In genomic region chr12:68997259-68997658, GRCm38 (mm10) we compare ENCODE assay signal across 14 mouse cellular contexts.
DNase-seq lines count a peak whose midpoint lies in the region; ATAC-seq and TF ChIP-seq lines count a peak whose summit lies in the region.
"Had no signal": no experiment of that assay in that cellular context is flagged by ENCODE, and none has a peak within 500 bp of the region (broad histone marks: within the 10 kb centered on the region; RNA-seq: fewer than 3 reads in every experiment).

No protein-coding gene starts in this region.

- no peaks in the 10 kb centered on the region for H3K9me3 ChIP-seq in forebrain, embryonic 13.5 days (replicated peaks)
- no peaks in the 10 kb centered on the region for H3K9me3 ChIP-seq in forebrain, embryonic 11.5 days (ENCODE audit: control insufficient read depth, low read length)
- no peaks in the 10 kb centered on the region for H3K9me3 ChIP-seq in forebrain, postnatal 0 days (ENCODE audit: low read length)
- H3K9me3 ChIP-seq in heart, embryonic 12.5 days (replicated peaks) = no peaks in the 10 kb centered on the region
- H3K9me3 ChIP-seq: embryonic facial prominence, embryonic 13.5 days had no signal

- WGBS in forebrain, embryonic 13.5 days = 59% methylated on average over 6 of the region's 6 CpGs
- 77% methylated on average over 6 of the region's 6 CpGs for WGBS in forebrain, embryonic 11.5 days
- WGBS in forebrain, postnatal 0 days = 40% methylated on average over 6 of the region's 6 CpGs
- WGBS in cerebellum, adult 2 months = 62% methylated on average over 6 of the region's 6 CpGs
- WGBS in heart, embryonic 12.5 days = 76% methylated on average over 6 of the region's 6 CpGs

- no peaks in the 10 kb centered on the region for H3K27me3 ChIP-seq in forebrain, embryonic 13.5 days
- H3K27me3 ChIP-seq in forebrain, embryonic 11.5 days (ENCODE audit: control insufficient read depth, insufficient read depth, low read length) = no peaks in the 10 kb centered on the region
- H3K27me3 ChIP-seq in forebrain, postnatal 0 days (ENCODE audit: insufficient read depth, low read length) = no peaks in the 10 kb centered on the region
- H3K27me3 ChIP-seq in cerebellum, adult 2 months (ENCODE audit: control insufficient read depth, insufficient read depth, low read length) = no peaks in the 10 kb centered on the region
- H3K27me3 ChIP-seq in heart, embryonic 12.5 days (replicated peaks) = no peaks in the 10 kb centered on the region
- H3K27me3 ChIP-seq: embryonic facial prominence, embryonic 13.5 days; liver, embryonic 12.5 days had no signal

- H3K4me3 ChIP-seq in forebrain, embryonic 13.5 days = no peak overlapping the region
- H3K4me3 ChIP-seq in forebrain, embryonic 11.5 days (ENCODE audit: low read depth, low read length) = no peak overlapping the region
- peak overlapping the region; percentile 24; the same call in 1 of the 2 replicates for H3K4me3 ChIP-seq in forebrain, postnatal 0 days (ENCODE audit: low read depth, low read length)
- H3K4me3 ChIP-seq in cerebellum, adult 2 months (replicated peaks; ENCODE audit: insufficient read depth, low read depth, low read length) = no peak overlapping the region
- no peak overlapping the region for H3K4me3 ChIP-seq in heart, embryonic 12.5 days
- H3K4me3 ChIP-seq: embryonic facial prominence, embryonic 13.5 days; liver, embryonic 12.5 days had no signal

- no peak for TF ChIP-seq POLR2A in cerebellum, adult 2 months (IDR thresholded peaks at IDR 0.05; ENCODE audit: borderline replicate concordance, insufficient read depth, low read length)

- H3K4me1 ChIP-seq in forebrain, embryonic 13.5 days = no peaks in the 10 kb centered on the region
- no peaks in the 10 kb centered on the region for H3K4me1 ChIP-seq in forebrain, embryonic 11.5 days (replicated peaks; ENCODE audit: control insufficient read depth, insufficient read depth, low read length)
- no peaks in the 10 kb centered on the region for H3K4me1 ChIP-seq in forebrain, postnatal 0 days (ENCODE audit: insufficient read depth)
- H3K4me1 ChIP-seq in cerebellum, adult 2 months (ENCODE audit: control insufficient read depth, insufficient read depth, low read length) = no peaks in the 10 kb centered on the region
- no peaks in the 10 kb centered on the region for H3K4me1 ChIP-seq in heart, embryonic 12.5 days (replicated peaks)
- H3K4me1 ChIP-seq: embryonic facial prominence, embryonic 13.5 days; liver, embryonic 12.5 days had no signal

- no peak for TF ChIP-seq CTCF in forebrain, postnatal 0 days (IDR thresholded peaks at IDR 0.05; ENCODE audit: low read depth)
- no peak for TF ChIP-seq CTCF in cerebellum, adult 2 months (IDR thresholded peaks at IDR 0.05; ENCODE audit: borderline replicate concordance, insufficient read depth, low read depth, low read length)

- no peak overlapping the region for H3K9ac ChIP-seq in forebrain, embryonic 13.5 days
- H3K9ac ChIP-seq in forebrain, embryonic 11.5 days (ENCODE audit: low read length) = no peak overlapping the region
- 0 out of 2 replicates have a peak overlapping the region, but pooled peaks have one; percentile 18 for H3K9ac ChIP-seq in forebrain, postnatal 0 days
- no peak overlapping the region for H3K9ac ChIP-seq in heart, embryonic 12.5 days
- H3K9ac ChIP-seq: embryonic facial prominence, embryonic 13.5 days; liver, embryonic 12.5 days had no signal

- ATAC-seq in forebrain, embryonic 13.5 days = peak; percentile 83
- no peak for ATAC-seq in forebrain, embryonic 11.5 days (replicated peaks; ENCODE audit: low FRiP score)
- ATAC-seq in forebrain, postnatal 0 days = peak; percentile 76
- ATAC-seq in heart, embryonic 12.5 days (ENCODE audit: insufficient number of reproducible peaks, low FRiP score) = no peak
- ATAC-seq: liver, embryonic 12.5 days had no signal

- H3K27ac ChIP-seq in forebrain, embryonic 13.5 days = no peak overlapping the region
- H3K27ac ChIP-seq in forebrain, embryonic 11.5 days (ENCODE audit: low read depth, low read length) = no peak overlapping the region
- peak overlapping the region; percentile 50; the same call in 1 of the 2 replicates for H3K27ac ChIP-seq in forebrain, postnatal 0 days (ENCODE audit: low read depth, low read length)
- H3K27ac ChIP-seq in cerebellum, adult 2 months (ENCODE audit: insufficient read depth, low read length) = no peak overlapping the region
- H3K27ac ChIP-seq in heart, embryonic 12.5 days (ENCODE audit: poor library complexity, severe bottlenecking) = no peak overlapping the region
- H3K27ac ChIP-seq: embryonic facial prominence, embryonic 13.5 days; liver, embryonic 12.5 days had no signal

- peak overlapping the region; percentile 30 for H3K4me2 ChIP-seq in forebrain, embryonic 13.5 days
- H3K4me2 ChIP-seq in forebrain, embryonic 11.5 days (ENCODE audit: low read depth, low read length, severe bottlenecking) = no peak overlapping the region
- peak overlapping the region; percentile 43 for H3K4me2 ChIP-seq in forebrain, postnatal 0 days (ENCODE audit: low read depth)
- no peak overlapping the region for H3K4me2 ChIP-seq in heart, embryonic 12.5 days
- H3K4me2 ChIP-seq: embryonic facial prominence, embryonic 13.5 days; liver, embryonic 12.5 days had no signal

- H3K36me3 ChIP-seq in forebrain, embryonic 13.5 days (ENCODE audit: poor library complexity, severe bottlenecking) = no peaks in the 10 kb centered on the region
- H3K36me3 ChIP-seq in forebrain, embryonic 11.5 days (ENCODE audit: control insufficient read depth, insufficient read depth, low read length) = no peaks in the 10 kb centered on the region
- no peaks in the 10 kb centered on the region for H3K36me3 ChIP-seq in forebrain, postnatal 0 days (ENCODE audit: insufficient read depth)
- no peaks in the 10 kb centered on the region for H3K36me3 ChIP-seq in heart, embryonic 12.5 days
- H3K36me3 ChIP-seq: embryonic facial prominence, embryonic 13.5 days; liver, embryonic 12.5 days had no signal

- DNase-seq in forebrain, embryonic 11.5 days (ENCODE audit: low spot score) = no peak
- DNase-seq in forebrain, postnatal 0 days = peak; percentile 63
- DNase-seq in left cerebral cortex, adult 8-10 months (ENCODE audit: low spot score in 2 of 2) = peak; percentile 6 to 15
- peak; percentile 48 for DNase-seq in right cerebral cortex, adult 18-20 months
- DNase-seq in cerebellum, adult 2 months = no peak
- DNase-seq in lung, postnatal 36 days = no peak
- DNase-seq: adrenal gland, adult 2 months; cerebellum, adult 11-12 months; kidney, postnatal 36 days; thymus, postnatal 25 days had no signal

Comparison
In these comparisons a context has a peak if more than half of its experiments do, and no peak if none do; other contexts are left out.
1. ATAC-seq: peak in forebrain, embryonic 13.5 days (single experiment) and forebrain, postnatal 0 days (single experiment); none in forebrain, embryonic 11.5 days (single experiment) and heart, embryonic 12.5 days (single experiment).
2. H3K4me2 ChIP-seq: peak in forebrain, embryonic 13.5 days (single experiment) and forebrain, postnatal 0 days (single experiment); none in forebrain, embryonic 11.5 days (single experiment) and heart, embryonic 12.5 days (single experiment).
3. DNase-seq: peak in forebrain, postnatal 0 days (single experiment), left cerebral cortex, adult 8-10 months (2 of 2) and right cerebral cortex, adult 18-20 months (single experiment); none in forebrain, embryonic 11.5 days (single experiment), cerebellum, adult 2 months (0 of 2) and lung, postnatal 36 days (single experiment).